Mouse (Mus musculus) right cerebral cortex, adult 18-20 months (tissue): ENCODE measurements around the gene Pim3.
A peak's percentile ranks its signal among the peaks of the same experiment; 100 is the strongest.

Experiments used
- DNase-seq: peaks from one replicate; pipeline ENCODE4 v3.0.0; 2022; ENCODE audit warnings: mixed read lengths

Pim3 gene

GRCm38 (mm10) chr15:88858707-88859106, 3.3 kb upstream of the Pim3 start:
- no peak for DNase-seq

GRCm38 (mm10) chr15:88859206-88859970, 2.6 kb upstream of the Pim3 start:
- DNase-seq = no peak

GRCm38 (mm10) chr15:88860781-88861180, 1.2 kb upstream of the Pim3 start:
- DNase-seq = no peak

GRCm38 (mm10) chr15:88862881-88863694, 1.1 kb downstream of the Pim3 start:
- peak; percentile 66 for DNase-seq

GRCm38 (mm10) chr15:88863695-88864231, 1.8 kb downstream of the Pim3 start:
- peak; percentile 92 for DNase-seq

GRCm38 (mm10) chr15:88864270-88865030, 2.5 kb downstream of the Pim3 start:
- DNase-seq = no peak

GRCm38 (mm10) chr15:88865061-88865460, 3.1 kb downstream of the Pim3 start:
- no peak for DNase-seq

GRCm38 (mm10) chr15:88865888-88866695, 4.1 kb downstream of the Pim3 start:
- no peak for DNase-seq

GRCm38 (mm10) chr15:88866934-88867356, 5.0 kb downstream of the Pim3 start:
- DNase-seq = no peak

- no peak for DNase-seq
Observed at GRCm38 (mm10) chr15:88867368-88868023, 5.5 kb downstream of the Pim3 start.

- DNase-seq = no peak
Observed at GRCm38 (mm10) chr15:88868024-88868742, 6.2 kb downstream of the Pim3 start.

- DNase-seq = no peak
Observed at GRCm38 (mm10) chr15:88870418-88871185, 8.6 kb downstream of the Pim3 start.

- DNase-seq = no peak
Observed at GRCm38 (mm10) chr15:88874061-88874460, 12.1 kb downstream of the Pim3 start.

- DNase-seq = no peak
Observed at GRCm38 (mm10) chr15:88874477-88874876, 12.5 kb downstream of the Pim3 start.

- DNase-seq = no peak
Observed at GRCm38 (mm10) chr15:88875625-88876081, 13.7 kb downstream of the Pim3 start.

- peak; percentile 68 for DNase-seq
Observed at GRCm38 (mm10) chr15:88876155-88877020, 14.4 kb downstream of the Pim3 start.

GRCm38 (mm10) chr15:88877021-88877400, 15.0 kb downstream of the Pim3 start:
- no peak for DNase-seq

- DNase-seq = no peak
Observed at GRCm38 (mm10) chr15:88881253-88882044, 19.5 kb downstream of the Pim3 start.
